Mouse (Mus musculus) lung, adult 10 weeks (tissue): ENCODE data around the gene Stard7. TPM values are rescaled to one million over a fixed set of nuclear protein-coding genes. Genes with fewer than 3 reads are reported as not detected.

ENCODE experiments used
- polyA plus RNA-seq: library from polyadenylated mRNA; stranded (reverse); fragments of 350-450 nt; fragmentation: Illumina TruSeq; extraction: RNeasy Lipid Tissue Mini Kit (QIAGEN cat#74804); gene quantifications from one replicate; pipeline ENCODE4 v1.2.3, GENCODE M21; 2014; ENCODE audit warnings: low read depth, low replicate concordance; ENCODE audit not compliant: insufficient read depth

Gene Stard7
- 27.9 TPM for polyA plus RNA-seq

GRCm38 (mm10) chr2:127269491-127270299 lies at the start of gene Stard7:
Stard7 (plus strand) TSS chr2:127270218.

GRCm38 (mm10) chr2:127247592-127248333 lies 22.3 kb upstream of the Stard7 start, which contains the start of the genes Ciao1 and Tmem127:
Ciao1 (minus strand) TSS chr2:127247816.
Tmem127 (plus strand) TSS chr2:127247908.

GRCm38 (mm10) chr2:127335767-127336496 lies 65.9 kb downstream of the Stard7 start, which contains the start of gene Dusp2:
Dusp2 (plus strand) TSS chr2:127336159.

GRCm38 (mm10) chr2:127338416-127338815 lies 68.4 kb downstream of the Stard7 start, which contains the start of gene Astl:
Astl (plus strand) TSS chr2:127338639.

Other genes with a start within 250 kb of the Stard7 start
- 29.1 TPM for gene Blvra, start 199.6 kb upstream of the Stard7 start, polyA plus RNA-seq
- gene Ncaph, start 136.3 kb upstream of the Stard7 start, polyA plus RNA-seq: 3.5 TPM
- gene Itpripl1, start 126.8 kb upstream of the Stard7 start, polyA plus RNA-seq: 7.6 TPM
- 1.3 TPM for gene 1810024B03Rik, start 61.9 kb upstream of the Stard7 start, polyA plus RNA-seq
- 23.3 TPM for gene Snrnp200, start 61.8 kb upstream of the Stard7 start, polyA plus RNA-seq
- 56.5 TPM for gene Ciao1, start 22.4 kb upstream of the Stard7 start, polyA plus RNA-seq
- gene Tmem127, start 22.3 kb upstream of the Stard7 start, polyA plus RNA-seq: 22.1 TPM
- gene Dusp2, start 65.9 kb downstream of the Stard7 start, polyA plus RNA-seq: 5.6 TPM
- gene Astl, start 68.4 kb downstream of the Stard7 start, polyA plus RNA-seq: not detected
- gene Adra2b, start 93.0 kb downstream of the Stard7 start, polyA plus RNA-seq: 0.08 TPM
- not detected for gene Gpat2, start 155.0 kb downstream of the Stard7 start, polyA plus RNA-seq
- 16.4 TPM for gene Fahd2a, start 174.3 kb downstream of the Stard7 start, polyA plus RNA-seq